Mouse (Mus musculus): ENCODE data around the gene Cldn7. TPM values are rescaled to one million over a fixed set of nuclear protein-coding genes. Genes with fewer than 3 reads are reported as not detected.
"Not testable (repeated sequence)": the region's sequence is repeated elsewhere in the genome, so short reads cannot be mapped to it uniquely, and the experiment has no call there.

Cldn7 gene
- polyA plus RNA-seq, 1 experiment from 2014 or later, result 11.7 TPM

DNA sequence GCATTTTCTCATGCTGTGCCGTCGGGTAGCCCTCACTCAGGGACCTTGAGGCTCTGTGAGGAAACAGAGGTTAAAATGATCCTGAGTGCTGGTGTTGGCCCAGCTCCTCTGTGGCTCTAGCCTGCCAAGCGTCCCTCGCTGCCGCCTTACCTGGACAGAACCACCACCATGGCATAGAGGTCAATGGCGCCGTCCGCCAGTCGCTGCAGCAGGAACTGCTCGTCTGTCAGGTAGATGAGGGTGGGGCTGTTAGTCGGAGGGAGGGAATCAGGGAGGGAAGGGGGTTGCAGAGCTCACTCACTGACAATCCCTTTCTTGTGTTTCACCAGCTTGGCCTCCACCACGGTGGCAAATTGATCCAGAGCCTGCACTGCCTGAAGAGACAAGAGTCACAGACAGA is 46.0 kb downstream of the Cldn7 start:
- H3K36me3 ChIP-seq (ENCODE audit: control insufficient read depth, insufficient read depth), result peaks cover 50% of the 10 kb centered on the region
- no peak overlapping the region for H3K27ac ChIP-seq (ENCODE audit: low read length)
- no peaks in the 10 kb centered on the region for H3K27me3 ChIP-seq (ENCODE audit: control insufficient read depth, insufficient read depth, low read depth, low read length)
- peaks cover 13% of the 10 kb centered on the region for H3K4me1 ChIP-seq (ENCODE audit: control insufficient read depth, low read depth, low read length)
- H3K4me2 ChIP-seq (ENCODE audit: low read depth, low read length), result no peak overlapping the region
- H3K9me3 ChIP-seq (replicated peaks; ENCODE audit: control insufficient read depth, low read length), result no peaks in the 10 kb centered on the region
- no peak overlapping the region for H3K4me3 ChIP-seq (ENCODE audit: low read depth, low read length)
- ATAC-seq (ENCODE audit: low read depth), result no peak
- 77% methylated on average over 12 of the region's 12 CpGs for WGBS (ENCODE audit: insufficient replicate concordance)
- no peak overlapping the region for H3K9ac ChIP-seq (ENCODE audit: low read depth, low read length)

DNA sequence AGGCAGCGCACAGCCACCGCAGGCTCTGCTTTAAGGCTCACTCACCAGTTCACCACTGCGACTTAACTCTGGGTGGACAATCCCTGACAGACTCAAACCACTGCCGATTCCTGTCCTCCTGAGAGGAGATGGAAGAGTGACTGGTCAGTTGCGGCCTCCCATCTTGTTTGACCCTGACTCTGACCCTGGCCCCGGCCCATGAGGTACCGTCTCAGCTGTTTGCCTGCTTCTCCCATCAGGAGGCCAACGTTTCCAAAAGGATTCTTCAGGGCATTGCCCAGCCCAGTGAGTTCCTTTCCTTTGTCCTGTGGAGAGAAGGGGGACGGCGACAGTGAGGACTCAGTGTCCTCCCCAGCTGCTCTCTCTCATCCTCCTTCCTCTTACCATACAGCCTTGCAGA is 46.4 kb downstream of the Cldn7 start:
- H3K27ac ChIP-seq (ENCODE audit: low read length), result no peak overlapping the region
- no peaks in the 10 kb centered on the region for H3K9me3 ChIP-seq (replicated peaks; ENCODE audit: control insufficient read depth, low read length)
- no peak for ATAC-seq (ENCODE audit: low read depth)
- no peak overlapping the region for H3K4me2 ChIP-seq (ENCODE audit: low read depth, low read length)
- H3K4me1 ChIP-seq (ENCODE audit: control insufficient read depth, low read depth, low read length), result peaks cover 15% of the 10 kb centered on the region
- WGBS (ENCODE audit: insufficient replicate concordance), result 81% methylated on average over 10 of the region's 10 CpGs
- no peak overlapping the region for H3K9ac ChIP-seq (ENCODE audit: low read depth, low read length)
- H3K36me3 ChIP-seq (ENCODE audit: control insufficient read depth, insufficient read depth), result peaks cover 48% of the 10 kb centered on the region
- H3K27me3 ChIP-seq (ENCODE audit: control insufficient read depth, insufficient read depth, low read depth, low read length), result no peaks in the 10 kb centered on the region
- no peak overlapping the region for H3K4me3 ChIP-seq (ENCODE audit: low read depth, low read length)

DNA sequence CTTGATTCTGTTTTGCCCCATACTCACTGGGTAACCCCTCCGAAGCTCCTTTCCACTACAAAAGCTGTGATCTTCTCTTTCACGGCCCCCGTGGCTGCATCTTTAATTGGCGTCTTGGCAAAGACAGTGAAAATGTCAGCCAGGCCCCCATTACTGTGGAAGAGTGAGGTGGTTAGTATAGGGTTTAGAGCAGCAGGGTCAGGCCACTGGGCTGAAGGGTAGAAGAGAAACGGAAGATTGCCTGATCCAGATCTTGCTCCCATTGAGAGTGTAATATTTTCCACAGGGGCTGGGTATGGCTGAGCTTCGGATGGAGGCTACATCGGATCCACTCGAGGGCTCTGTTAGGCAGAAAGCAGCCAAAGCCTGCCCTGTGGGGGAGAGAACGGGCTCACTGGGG is 48.4 kb downstream of the Cldn7 start:
- WGBS (ENCODE audit: insufficient replicate concordance), result 84% methylated on average over 9 of the region's 9 CpGs
- ATAC-seq (ENCODE audit: low read depth), result no peak

DNA sequence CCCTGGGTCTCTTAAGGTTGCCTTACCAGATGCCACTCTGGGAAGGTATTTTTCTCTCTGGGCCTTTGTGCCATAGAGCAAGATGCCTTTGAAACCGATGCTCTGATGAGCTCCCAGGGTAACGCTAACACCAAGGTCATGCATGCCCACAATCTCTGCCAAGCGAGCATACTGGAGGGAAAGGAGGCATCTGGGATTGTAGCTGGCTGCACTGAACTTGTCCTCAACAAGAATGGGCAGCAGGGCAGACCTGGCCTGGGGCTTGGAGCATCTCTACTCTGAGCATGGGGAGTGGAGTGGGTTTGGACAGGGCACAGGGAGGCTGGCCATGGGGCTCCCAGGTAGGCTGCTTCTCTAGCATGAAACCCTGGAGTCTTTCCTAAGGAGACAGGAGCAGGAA is 48.8 kb downstream of the Cldn7 start:
- Histone ChIP-seq H3K36me3 (ENCODE audit: control insufficient read depth, insufficient read depth) (peaks cover 42% of the 10 kb centered on the region), H3K9me3 (replicated peaks; ENCODE audit: control insufficient read depth, low read length) (no peaks in the 10 kb centered on the region), H3K4me1 (ENCODE audit: control insufficient read depth, low read depth, low read length) (peaks cover 18% of the 10 kb centered on the region), H3K27ac (ENCODE audit: low read length) (no peak overlapping the region), H3K4me3 (ENCODE audit: low read depth, low read length) (no peak overlapping the region), H3K4me2 (ENCODE audit: low read depth, low read length) (no peak overlapping the region), H3K9ac (ENCODE audit: low read depth, low read length) (no peak overlapping the region), H3K27me3 (ENCODE audit: control insufficient read depth, insufficient read depth, low read depth, low read length) (no peaks in the 10 kb centered on the region)
- 76% methylated on average over 3 of the region's 3 CpGs for WGBS (ENCODE audit: insufficient replicate concordance)
- no peak for ATAC-seq (ENCODE audit: low read depth)

More for the DNA sequence above, 48.4 kb downstream of the Cldn7 start:
- peaks cover 42% of the 10 kb centered on the region for H3K36me3 ChIP-seq (ENCODE audit: control insufficient read depth, insufficient read depth)
- H3K4me3 ChIP-seq (ENCODE audit: low read depth, low read length), result no peak overlapping the region
- H3K9ac ChIP-seq (ENCODE audit: low read depth, low read length), result no peak overlapping the region
- no peak overlapping the region for H3K27ac ChIP-seq (ENCODE audit: low read length)
- H3K27me3 ChIP-seq (ENCODE audit: control insufficient read depth, insufficient read depth, low read depth, low read length), result no peaks in the 10 kb centered on the region
- H3K4me1 ChIP-seq (ENCODE audit: control insufficient read depth, low read depth, low read length), result peaks cover 15% of the 10 kb centered on the region
- H3K4me2 ChIP-seq (ENCODE audit: low read depth, low read length), result no peak overlapping the region
- H3K9me3 ChIP-seq (replicated peaks; ENCODE audit: control insufficient read depth, low read length), result no peaks in the 10 kb centered on the region

DNA sequence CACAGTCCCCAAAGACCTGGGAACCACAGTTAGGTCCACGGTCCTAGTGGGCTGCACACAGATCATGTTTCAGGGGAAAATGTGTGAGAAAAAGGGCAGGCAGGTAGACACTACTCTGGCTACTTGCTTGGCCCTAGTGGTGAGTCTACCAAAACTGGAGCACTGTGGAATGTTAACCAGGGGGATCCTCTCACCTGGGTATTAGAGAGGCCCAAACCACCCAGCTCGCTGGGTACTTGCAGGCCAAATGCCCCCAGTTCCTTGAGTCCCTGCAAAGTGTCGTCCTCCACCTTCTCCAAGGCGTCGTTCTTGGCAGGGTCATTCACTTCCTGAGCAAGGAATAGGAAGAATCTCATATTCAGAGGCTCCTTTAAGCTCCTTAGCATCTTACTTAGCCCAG is 49.5 kb downstream of the Cldn7 start:
- Histone ChIP-seq H3K36me3 (ENCODE audit: control insufficient read depth, insufficient read depth) (peaks cover 41% of the 10 kb centered on the region), H3K9ac (ENCODE audit: low read depth, low read length) (peak overlapping the region; percentile 87; the same call in 1 of the 2 replicates), H3K4me2 (ENCODE audit: low read depth, low read length) (peak overlapping the region; percentile 93), H3K4me3 (ENCODE audit: low read depth, low read length) (peak overlapping the region; percentile 82; the same call in 1 of the 2 replicates), H3K9me3 (replicated peaks; ENCODE audit: control insufficient read depth, low read length) (no peaks in the 10 kb centered on the region), H3K27ac (ENCODE audit: low read length) (no peak overlapping the region), H3K27me3 (ENCODE audit: control insufficient read depth, insufficient read depth, low read depth, low read length) (no peaks in the 10 kb centered on the region), H3K4me1 (ENCODE audit: control insufficient read depth, low read depth, low read length) (peaks cover 24% of the 10 kb centered on the region)
- ATAC-seq (ENCODE audit: low read depth), result no peak
- 72% methylated on average over 5 of the region's 5 CpGs for WGBS (ENCODE audit: insufficient replicate concordance)

DNA sequence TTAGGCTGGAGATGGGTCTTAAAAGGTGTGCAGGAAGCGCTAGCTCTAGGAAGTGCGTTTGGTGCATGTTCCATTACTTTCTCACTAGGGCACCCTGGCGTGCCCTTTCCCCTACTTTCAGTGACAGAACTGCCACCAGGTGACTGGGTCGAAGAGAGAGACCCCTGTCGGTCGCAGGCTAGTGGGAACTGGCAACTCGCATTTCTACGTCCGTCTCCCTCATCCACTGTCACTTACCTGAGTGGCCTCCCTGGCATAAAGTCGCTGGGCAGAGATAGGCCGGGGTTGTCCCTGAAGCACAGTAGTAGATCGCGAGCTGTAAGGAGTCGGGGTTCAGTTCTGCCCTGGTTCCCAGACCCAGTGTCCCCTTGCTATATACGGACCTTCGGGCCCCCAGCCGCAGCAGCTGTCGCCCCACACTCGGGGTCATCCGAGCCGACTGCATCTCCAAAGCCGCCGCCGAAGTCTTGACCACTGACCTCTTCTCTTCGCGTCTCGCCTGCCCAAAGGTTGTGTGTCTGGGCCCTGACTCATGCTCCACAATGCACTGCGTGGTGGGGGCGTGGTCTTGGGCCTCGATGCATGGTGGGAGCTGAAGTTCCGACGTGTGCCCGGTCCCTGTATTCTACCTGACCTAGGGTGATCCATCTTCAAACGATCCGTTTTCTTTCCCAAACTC is 50.4 kb downstream of the Cldn7 start, which contains the start of gene Acadvl:
Gene Acadvl, minus strand, starts transcription at position 532 of the 679 bp plus-strand sequence.
- Histone ChIP-seq H3K36me3 (ENCODE audit: control insufficient read depth, insufficient read depth) (peaks cover 31% of the 10 kb centered on the region), H3K4me1 (ENCODE audit: control insufficient read depth, low read depth, low read length) (peaks cover 25% of the 10 kb centered on the region), H3K4me3 (ENCODE audit: low read depth, low read length) (peak within 1 kb of the TSS; percentile 82), H3K4me2 (ENCODE audit: low read depth, low read length) (peak within 1 kb of the TSS; percentile 93), H3K27ac (ENCODE audit: low read length) (peak within 1 kb of the TSS; percentile 73), H3K9ac (ENCODE audit: low read depth, low read length) (peak within 1 kb of the TSS; percentile 87), H3K9me3 (replicated peaks; ENCODE audit: control insufficient read depth, low read length) (no peaks in the 10 kb centered on the region), H3K27me3 (ENCODE audit: control insufficient read depth, insufficient read depth, low read depth, low read length) (no peaks in the 10 kb centered on the region)
- under 1% methylated on average over 35 of the region's 35 CpGs for WGBS (ENCODE audit: insufficient replicate concordance)
- peak; percentile 91 for ATAC-seq (ENCODE audit: low read depth)

DNA sequence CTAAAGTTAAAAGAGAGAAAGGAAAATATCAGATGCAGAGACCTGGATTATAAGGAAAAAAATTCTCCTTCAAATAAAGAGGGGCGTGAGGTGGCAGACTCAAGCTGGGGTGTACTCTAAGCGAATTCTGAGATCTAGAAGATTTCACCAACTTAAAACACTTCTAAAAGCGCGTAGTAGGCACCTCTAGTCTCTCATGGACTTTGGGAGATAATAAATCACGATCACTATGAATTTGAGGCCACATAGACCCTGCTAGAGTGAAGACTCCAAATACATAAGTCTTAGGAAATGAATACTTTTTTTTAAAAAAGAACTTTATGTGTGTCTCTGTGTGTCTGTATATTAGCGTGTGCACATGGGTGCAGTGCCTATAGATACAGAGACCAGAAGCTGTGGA is 51.1 kb downstream of the Cldn7 start:
- Histone ChIP-seq H3K4me1 (ENCODE audit: control insufficient read depth, low read depth, low read length) (peaks cover 30% of the 10 kb centered on the region), H3K4me3 (ENCODE audit: low read depth, low read length) (peak overlapping the region; percentile 82), H3K27ac (ENCODE audit: low read length) (no peak overlapping the region), H3K9me3 (replicated peaks; ENCODE audit: control insufficient read depth, low read length) (no peaks in the 10 kb centered on the region), H3K4me2 (ENCODE audit: low read depth, low read length) (peak overlapping the region; percentile 93), H3K9ac (ENCODE audit: low read depth, low read length) (peak overlapping the region; percentile 18; the same call in 1 of the 2 replicates), H3K27me3 (ENCODE audit: control insufficient read depth, insufficient read depth, low read depth, low read length) (no peaks in the 10 kb centered on the region), H3K36me3 (ENCODE audit: control insufficient read depth, insufficient read depth) (peaks cover 25% of the 10 kb centered on the region)
- no peak for ATAC-seq (ENCODE audit: low read depth)
- WGBS (ENCODE audit: insufficient replicate concordance), result 58% methylated on average over 6 of the region's 6 CpGs

DNA sequence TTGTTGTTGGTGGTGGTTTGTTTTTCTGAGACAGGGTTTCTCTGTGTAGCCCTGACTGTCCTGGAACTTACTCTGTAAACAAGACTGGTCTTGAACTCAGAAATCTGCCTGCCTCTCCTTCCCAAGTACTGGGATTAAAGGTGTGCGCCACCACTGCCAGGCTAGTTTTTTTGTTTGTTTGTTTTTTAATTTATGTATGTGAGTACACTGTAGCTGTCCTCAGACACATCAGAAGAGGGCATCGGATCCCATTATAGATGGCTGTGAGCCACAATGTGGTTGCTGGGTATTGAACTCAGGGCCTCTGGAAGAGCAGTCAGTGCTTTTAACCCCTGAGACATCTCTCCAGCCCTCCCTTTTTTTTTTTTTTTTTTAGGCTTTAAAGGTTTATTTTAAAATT is 51.6 kb downstream of the Cldn7 start:
- H3K4me2 ChIP-seq (ENCODE audit: low read depth, low read length); H3K9ac ChIP-seq (ENCODE audit: low read depth, low read length); H3K9me3 ChIP-seq (replicated peaks; ENCODE audit: control insufficient read depth, low read length); H3K27me3 ChIP-seq (ENCODE audit: control insufficient read depth, insufficient read depth, low read depth, low read length); ATAC-seq (ENCODE audit: low read depth); H3K27ac ChIP-seq (ENCODE audit: low read length); H3K4me3 ChIP-seq (ENCODE audit: low read depth, low read length): not testable (repeated sequence)
- Histone ChIP-seq H3K36me3 (ENCODE audit: control insufficient read depth, insufficient read depth) (peaks cover 20% of the 10 kb centered on the region), H3K4me1 (ENCODE audit: control insufficient read depth, low read depth, low read length) (peaks cover 35% of the 10 kb centered on the region)
- WGBS (ENCODE audit: insufficient replicate concordance), result 78% methylated on average over 2 of the region's 2 CpGs

DNA sequence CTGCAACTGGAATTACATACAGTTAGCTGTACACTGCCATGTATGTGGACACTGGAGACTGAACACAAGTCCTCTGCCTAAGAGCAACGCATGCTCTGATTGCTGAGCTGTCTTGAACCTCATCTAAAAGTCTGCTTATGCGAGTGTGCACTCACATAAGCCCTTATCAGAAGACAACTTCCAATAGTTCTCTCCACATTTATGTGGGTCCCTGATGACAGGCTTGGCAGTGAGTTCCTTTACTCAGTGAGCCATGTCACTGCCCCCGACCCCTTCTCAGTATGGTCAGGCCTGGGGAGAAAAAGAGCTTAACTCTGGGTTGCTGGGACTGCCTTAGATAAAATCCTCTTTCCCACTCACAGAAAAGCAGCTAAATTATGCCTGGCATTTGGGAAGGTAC is 52.1 kb downstream of the Cldn7 start, which contains the start of gene Dlg4:
Gene Dlg4, plus strand, starts transcription at position 274 of the 400 bp plus-strand sequence.
- H3K4me2 ChIP-seq (ENCODE audit: low read depth, low read length), result peak within 1 kb of the TSS; percentile 93; the same call in 1 of the 2 replicates
- 54% methylated on average over 3 of the region's 3 CpGs for WGBS (ENCODE audit: insufficient replicate concordance)
- no peaks in the 10 kb centered on the region for H3K9me3 ChIP-seq (replicated peaks; ENCODE audit: control insufficient read depth, low read length)
- no peak within 1 kb of the TSS for H3K27ac ChIP-seq (ENCODE audit: low read length)
- H3K27me3 ChIP-seq (ENCODE audit: control insufficient read depth, insufficient read depth, low read depth, low read length), result peaks cover 2% of the 10 kb centered on the region
- no peak within 1 kb of the TSS for H3K4me3 ChIP-seq (ENCODE audit: low read depth, low read length)
- ATAC-seq (ENCODE audit: low read depth), result no peak
- peaks cover 15% of the 10 kb centered on the region for H3K36me3 ChIP-seq (ENCODE audit: control insufficient read depth, insufficient read depth)
- no peak within 1 kb of the TSS for H3K9ac ChIP-seq (ENCODE audit: low read depth, low read length)
- peaks cover 40% of the 10 kb centered on the region for H3K4me1 ChIP-seq (ENCODE audit: control insufficient read depth, low read depth, low read length)
